8 mouse cellular contexts compared by ENCODE assay signal in genomic region chr9:91355629-91356352, GRCm38 (mm10). TPM values are rescaled to one million over a fixed set of nuclear protein-coding genes. Genes with fewer than 3 reads are reported as not detected.
DNase-seq lines count a peak whose midpoint lies in the region; ATAC-seq and TF ChIP-seq lines count a peak whose summit lies in the region.

No protein-coding gene starts in this region.

- H3K36me3 ChIP-seq in midbrain, embryonic 12.5 days, result no peaks in the 10 kb centered on the region

- TF ChIP-seq CTCF in left cerebral cortex, adult 2 months (IDR thresholded peaks at IDR 0.05), result no peak

- no peak overlapping the region for H3K4me3 ChIP-seq in left cerebral cortex, adult 2 months
- H3K4me3 ChIP-seq in midbrain, embryonic 12.5 days, result peak overlapping the region; percentile 34

- peaks cover 19% of the 10 kb centered on the region for H3K4me1 ChIP-seq in midbrain, embryonic 12.5 days

- H3K4me2 ChIP-seq in midbrain, embryonic 12.5 days (replicated peaks), result peak overlapping the region; percentile 59

- no peak overlapping the region for H3K27ac ChIP-seq in left cerebral cortex, adult 2 months
- H3K27ac ChIP-seq in midbrain, embryonic 12.5 days (replicated peaks), result peak overlapping the region; percentile 85

- peak overlapping the region; percentile 59; the same call in 1 of the 2 replicates for H3K9ac ChIP-seq in midbrain, embryonic 12.5 days (replicated peaks)

- WGBS in midbrain, embryonic 12.5 days, result 1% methylated on average over 34 of the region's 35 CpGs

- 0 out of 2 replicates have a peak, but pooled peaks have one; percentile 27 for ATAC-seq in granulocyte monocyte progenitor cell, adult 5-6 weeks (replicated peaks; ENCODE audit: poor library complexity, severe bottlenecking)
- ATAC-seq in midbrain, embryonic 12.5 days (ENCODE audit: low FRiP score, low read depth), result peak; percentile 87
- no peak for ATAC-seq in megakaryocyte-erythroid progenitor cell, adult 5-6 weeks (replicated peaks; ENCODE audit: low FRiP score, low TSS enrichment, poor library complexity, severe bottlenecking)

- peak; percentile 98 for DNase-seq in left cerebral cortex, postnatal 4 days
- DNase-seq in left cerebral cortex, adult 2 months (ENCODE audit: extremely low spot score in 1 of 2, low spot score in 2 of 2), result no peak
- peak; percentile 99 for DNase-seq in cerebellum, postnatal 10 days
- no peak for DNase-seq in spleen, adult 12 weeks (ENCODE audit: low spot score)
- no peak for DNase-seq in left cerebral cortex, adult 18-20 months (ENCODE audit: low spot score in 2 of 2)

- peaks cover 59% of the 10 kb centered on the region for H3K27me3 ChIP-seq in midbrain, embryonic 12.5 days

- H3K9me3 ChIP-seq in midbrain, embryonic 12.5 days, result no peaks in the 10 kb centered on the region

- intact Hi-C loops in left cerebral cortex, postnatal 4 days (cut with DNase I), result no loop called here
- intact Hi-C loops in left cerebral cortex, adult 2 months (cut with DNase I), result loop anchor here (5.0 kb wide), 1 partner anchor 658 kb away; no protein-coding TSS in a partner anchor

RNA-seq across cellular contexts. Expression of gene Zic4, which starts 6.4 kb away (rescaled TPM):
- total RNA-seq in left cerebral cortex, postnatal 4 days (2021), result 1 to 10 TPM; 9.4 to 10.0 TPM
- total RNA-seq in left cerebral cortex, adult 2 months (2021), result 1 to 10 TPM; 4.0 to 4.6 TPM
- total RNA-seq in granulocyte monocyte progenitor cell, adult 5-6 weeks (2014; fragmentation: Nextera tagmentation), result not detected in 2 replicates
- total RNA-seq in granulocyte monocyte progenitor cell, adult 5-6 weeks (2017), result not detected in 2 replicates
- polyA plus RNA-seq in midbrain, embryonic 12.5 days (2016; fragmentation: Nextera tagmentation; extraction: Ambion mirVana), result 44.6 and 76.9 TPM in 2 replicates
- total RNA-seq in megakaryocyte-erythroid progenitor cell, adult 5-6 weeks (2014; fragmentation: Nextera tagmentation), result not detected in 2 replicates
- not detected in 2 replicates for total RNA-seq in megakaryocyte-erythroid progenitor cell, adult 5-6 weeks (2017)
- total RNA-seq in left cerebral cortex, adult 18-20 months (2021), result 1 to 10 TPM; 3.5 to 4.4 TPM

RNA-seq across cellular contexts. Expression of gene Zic1, which starts 9.8 kb away (rescaled TPM):
- 10 to 100 TPM; 21.4 to 28.8 TPM for total RNA-seq in left cerebral cortex, postnatal 4 days (2021)
- 10 to 100 TPM; 15.8 to 16.0 TPM for total RNA-seq in left cerebral cortex, adult 2 months (2021)
- not detected in 2 replicates for total RNA-seq in granulocyte monocyte progenitor cell, adult 5-6 weeks (2014; fragmentation: Nextera tagmentation)
- total RNA-seq in granulocyte monocyte progenitor cell, adult 5-6 weeks (2017), result not detected in 2 replicates
- 11.9 and 17.2 TPM in 2 replicates for polyA plus RNA-seq in midbrain, embryonic 12.5 days (2016; fragmentation: Nextera tagmentation; extraction: Ambion mirVana)
- not detected in 2 replicates for total RNA-seq in megakaryocyte-erythroid progenitor cell, adult 5-6 weeks (2014; fragmentation: Nextera tagmentation)
- not detected in 2 replicates for total RNA-seq in megakaryocyte-erythroid progenitor cell, adult 5-6 weeks (2017)
- 10 to 100 TPM; 10.7 to 14.3 TPM for total RNA-seq in left cerebral cortex, adult 18-20 months (2021)

Comparison
In these comparisons a context has a peak if more than half of its experiments do, and no peak if none do; other contexts are left out.
1. DNase-seq: peak in left cerebral cortex, postnatal 4 days (single experiment) and cerebellum, postnatal 10 days (2 of 2); none in left cerebral cortex, adult 2 months (0 of 2), spleen, adult 12 weeks (single experiment) and left cerebral cortex, adult 18-20 months (0 of 2).
2. RNA of gene Zic4, which starts 6.4 kb away (total RNA-seq): 9.4 to 10.0 TPM in left cerebral cortex, postnatal 4 days, 4.0 to 4.6 TPM in left cerebral cortex, adult 2 months and 3.5 to 4.4 TPM in left cerebral cortex, adult 18-20 months; not detected in granulocyte monocyte progenitor cell, adult 5-6 weeks and not detected in megakaryocyte-erythroid progenitor cell, adult 5-6 weeks; every median in the first group is over 4 times any median in the second.
3. RNA of gene Zic1, which starts 9.8 kb away (total RNA-seq): 21.4 to 28.8 TPM in left cerebral cortex, postnatal 4 days, 15.8 to 16.0 TPM in left cerebral cortex, adult 2 months and 10.7 to 14.3 TPM in left cerebral cortex, adult 18-20 months; not detected in granulocyte monocyte progenitor cell, adult 5-6 weeks and not detected in megakaryocyte-erythroid progenitor cell, adult 5-6 weeks; every median in the first group is over 10 times any median in the second.